Mouse (Mus musculus): Measurements from ENCODE around the gene 4430402I18Rik. TPM values are rescaled to one million over a fixed set of nuclear protein-coding genes. Genes with fewer than 3 reads are reported as not detected.

4430402I18Rik gene
- polyA plus RNA-seq, 1 experiment: 1.5 TPM

- Histone ChIP-seq H3K36me3 (ENCODE audit: control insufficient read depth, insufficient read depth, low read length) (no peaks in the 10 kb centered on the region), H3K4me1 (replicated peaks; ENCODE audit: control insufficient read depth, insufficient read depth, low read length) (no peaks in the 10 kb centered on the region), H3K4me3 (ENCODE audit: control insufficient read depth, insufficient read depth, low read length) (no peak overlapping the region), H3K27me3 (ENCODE audit: control insufficient read depth, insufficient read depth, low read length) (no peaks in the 10 kb centered on the region), H3K27ac (ENCODE audit: control insufficient read depth, insufficient read depth, low read length) (no peak overlapping the region)
- TF ChIP-seq POLR2A (IDR thresholded peaks at IDR 0.05; ENCODE audit: control insufficient read depth, extremely low read depth, insufficient read depth, low read length, poor library complexity): no peak
- no peak for DNase-seq
- 95% methylated on average over 3 of the region's 3 CpGs for WGBS
Measured at GRCm38 (mm10) chr19:28934897-28935296, 32.7 kb downstream of the 4430402I18Rik start.

GRCm38 (mm10) chr19:28929034-28929433 is 38.6 kb downstream of the 4430402I18Rik start:
- DNase-seq: no peak
- no peaks in the 10 kb centered on the region for H3K4me1 ChIP-seq (replicated peaks; ENCODE audit: control insufficient read depth, insufficient read depth, low read length)

GRCm38 (mm10) chr19:28927396-28927795 is 40.2 kb downstream of the 4430402I18Rik start:
- no peaks in the 10 kb centered on the region for H3K27me3 ChIP-seq (ENCODE audit: control insufficient read depth, insufficient read depth, low read length)
- TF ChIP-seq POLR2A (IDR thresholded peaks at IDR 0.05; ENCODE audit: control insufficient read depth, extremely low read depth, insufficient read depth, low read length, poor library complexity) (no peak), CTCF (IDR thresholded peaks at IDR 0.05; ENCODE audit: borderline replicate concordance, control insufficient read depth, extremely low read depth, insufficient read depth, low read length, poor library complexity) (no peak)
- 69% methylated on average over 4 of the region's 4 CpGs for WGBS
- no peak overlapping the region for H3K4me3 ChIP-seq (ENCODE audit: control insufficient read depth, insufficient read depth, low read length)
- no peaks in the 10 kb centered on the region for H3K36me3 ChIP-seq (ENCODE audit: control insufficient read depth, insufficient read depth, low read length)
- H3K27ac ChIP-seq (ENCODE audit: control insufficient read depth, insufficient read depth, low read length): no peak overlapping the region
- DNase-seq: no peak
- H3K4me1 ChIP-seq (replicated peaks; ENCODE audit: control insufficient read depth, insufficient read depth, low read length): no peaks in the 10 kb centered on the region

More at GRCm38 (mm10) chr19:28929034-28929433, 38.6 kb downstream of the 4430402I18Rik start:
- H3K27ac ChIP-seq (ENCODE audit: control insufficient read depth, insufficient read depth, low read length): no peak overlapping the region
- H3K4me3 ChIP-seq (ENCODE audit: control insufficient read depth, insufficient read depth, low read length): no peak overlapping the region
- no peaks in the 10 kb centered on the region for H3K27me3 ChIP-seq (ENCODE audit: control insufficient read depth, insufficient read depth, low read length)
- TF ChIP-seq POLR2A (IDR thresholded peaks at IDR 0.05; ENCODE audit: control insufficient read depth, extremely low read depth, insufficient read depth, low read length, poor library complexity): no peak
- TF ChIP-seq CTCF (IDR thresholded peaks at IDR 0.05; ENCODE audit: borderline replicate concordance, control insufficient read depth, extremely low read depth, insufficient read depth, low read length, poor library complexity): no peak
- H3K36me3 ChIP-seq (ENCODE audit: control insufficient read depth, insufficient read depth, low read length): no peaks in the 10 kb centered on the region

- no peak for DNase-seq
- Histone ChIP-seq H3K4me3 (ENCODE audit: control insufficient read depth, insufficient read depth, low read length) (no peak overlapping the region), H3K36me3 (ENCODE audit: control insufficient read depth, insufficient read depth, low read length) (no peaks in the 10 kb centered on the region), H3K4me1 (replicated peaks; ENCODE audit: control insufficient read depth, insufficient read depth, low read length) (no peaks in the 10 kb centered on the region), H3K27ac (ENCODE audit: control insufficient read depth, insufficient read depth, low read length) (no peak overlapping the region), H3K27me3 (ENCODE audit: control insufficient read depth, insufficient read depth, low read length) (no peaks in the 10 kb centered on the region)
- TF ChIP-seq POLR2A (IDR thresholded peaks at IDR 0.05; ENCODE audit: control insufficient read depth, extremely low read depth, insufficient read depth, low read length, poor library complexity) (no peak), CTCF (IDR thresholded peaks at IDR 0.05; ENCODE audit: borderline replicate concordance, control insufficient read depth, extremely low read depth, insufficient read depth, low read length, poor library complexity) (no peak)
- WGBS: 93% methylated on average over 5 of the region's 5 CpGs
Measured at GRCm38 (mm10) chr19:28926366-28926765, 41.2 kb downstream of the 4430402I18Rik start.

DNA sequence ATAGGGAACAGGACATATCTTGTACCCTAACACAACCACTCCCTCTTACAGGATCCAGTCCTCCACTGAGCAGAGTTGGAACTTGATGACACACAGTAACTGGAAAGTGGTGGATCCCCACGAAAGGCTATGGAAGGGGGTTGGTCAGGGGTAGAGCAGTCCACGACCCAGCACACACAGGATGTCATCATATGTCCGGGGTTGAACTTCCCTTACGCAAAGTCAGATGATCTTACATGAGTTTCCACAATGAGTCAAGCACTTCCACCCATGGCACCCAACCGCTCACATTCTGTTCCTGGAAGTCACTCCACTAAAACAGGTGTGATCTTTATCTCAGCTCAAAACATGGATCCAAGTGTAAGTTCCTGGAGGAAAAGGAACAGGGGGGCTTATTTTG is 49.8 kb downstream of the 4430402I18Rik start:
- WGBS: 76% methylated on average over 5 of the region's 5 CpGs
- Histone ChIP-seq H3K27me3 (ENCODE audit: control insufficient read depth, insufficient read depth, low read length) (no peaks in the 10 kb centered on the region), H3K4me3 (ENCODE audit: control insufficient read depth, insufficient read depth, low read length) (no peak overlapping the region), H3K27ac (ENCODE audit: control insufficient read depth, insufficient read depth, low read length) (no peak overlapping the region), H3K36me3 (ENCODE audit: control insufficient read depth, insufficient read depth, low read length) (no peaks in the 10 kb centered on the region), H3K4me1 (replicated peaks; ENCODE audit: control insufficient read depth, insufficient read depth, low read length) (peaks cover under 1% of the 10 kb centered on the region; the same call in 1 of the 2 replicates)
- no peak for DNase-seq
- TF ChIP-seq POLR2A (IDR thresholded peaks at IDR 0.05; ENCODE audit: control insufficient read depth, extremely low read depth, insufficient read depth, low read length, poor library complexity) (no peak), CTCF (IDR thresholded peaks at IDR 0.05; ENCODE audit: borderline replicate concordance, control insufficient read depth, extremely low read depth, insufficient read depth, low read length, poor library complexity) (no peak)

DNA sequence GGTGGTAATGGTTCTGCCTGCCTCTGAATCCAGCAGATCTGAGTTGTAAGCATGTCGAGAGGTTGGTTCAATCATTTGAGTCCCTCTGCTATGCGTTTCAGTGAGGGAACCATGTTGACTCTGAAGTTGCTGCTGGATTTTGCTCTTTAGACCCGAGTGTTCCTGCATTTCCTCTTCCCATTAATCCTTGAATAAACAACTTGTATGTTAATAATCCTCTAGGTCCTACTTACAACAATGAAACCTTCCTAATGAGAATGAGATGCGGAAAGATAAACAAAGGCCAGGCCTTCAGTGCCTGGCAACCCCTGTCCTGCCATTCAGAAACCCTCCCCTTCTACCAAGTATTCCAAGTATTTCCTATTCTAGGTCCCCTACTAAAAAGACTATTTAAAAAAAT is 51.1 kb downstream of the 4430402I18Rik start:
- peaks cover 6% of the 10 kb centered on the region for H3K4me1 ChIP-seq (replicated peaks; ENCODE audit: control insufficient read depth, insufficient read depth, low read length)
- no peaks in the 10 kb centered on the region for H3K36me3 ChIP-seq (ENCODE audit: control insufficient read depth, insufficient read depth, low read length)
- H3K4me3 ChIP-seq (ENCODE audit: control insufficient read depth, insufficient read depth, low read length): no peak overlapping the region
- no peaks in the 10 kb centered on the region for H3K27me3 ChIP-seq (ENCODE audit: control insufficient read depth, insufficient read depth, low read length)
- no peak overlapping the region for H3K27ac ChIP-seq (ENCODE audit: control insufficient read depth, insufficient read depth, low read length)
- TF ChIP-seq POLR2A (IDR thresholded peaks at IDR 0.05; ENCODE audit: control insufficient read depth, extremely low read depth, insufficient read depth, low read length, poor library complexity): no peak
- no peak for TF ChIP-seq CTCF (IDR thresholded peaks at IDR 0.05; ENCODE audit: borderline replicate concordance, control insufficient read depth, extremely low read depth, insufficient read depth, low read length, poor library complexity)
- 92% methylated on average over 4 of the region's 4 CpGs for WGBS
- DNase-seq: no peak

DNA sequence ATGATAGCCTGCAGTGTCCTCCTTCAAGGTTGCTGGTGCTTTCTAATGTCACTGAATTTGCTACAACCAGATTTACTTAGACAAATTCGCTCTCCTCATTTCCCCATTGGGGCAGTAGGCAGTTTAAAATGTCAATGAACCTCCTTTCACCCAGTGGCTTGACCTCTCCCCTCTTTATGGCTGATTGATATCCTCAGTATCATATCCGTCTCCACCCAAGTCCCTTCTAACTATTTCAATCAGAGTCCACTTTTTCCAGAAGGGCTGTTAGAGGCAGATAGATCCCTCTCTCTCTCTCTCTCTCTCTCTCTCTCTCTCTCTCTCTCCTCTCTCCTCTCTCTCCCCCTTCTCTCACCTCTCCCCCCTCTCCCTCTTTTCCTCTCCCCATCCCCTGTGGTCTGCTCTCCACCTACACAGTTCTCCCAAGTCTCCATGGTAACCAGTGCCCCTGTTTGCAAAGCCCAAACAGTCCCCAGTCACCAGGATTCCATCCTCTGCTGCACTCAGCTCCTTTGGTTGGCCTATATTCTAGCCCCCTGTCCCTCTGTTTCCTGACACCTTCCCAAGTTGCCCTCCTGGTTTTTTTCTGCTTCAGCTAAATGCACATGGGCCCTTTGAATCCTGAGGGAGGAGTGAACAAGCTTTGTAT is 51.9 kb downstream of the 4430402I18Rik start:
- Histone ChIP-seq H3K27ac (ENCODE audit: control insufficient read depth, insufficient read depth, low read length) (no peak overlapping the region), H3K27me3 (ENCODE audit: control insufficient read depth, insufficient read depth, low read length) (no peaks in the 10 kb centered on the region), H3K4me1 (replicated peaks; ENCODE audit: control insufficient read depth, insufficient read depth, low read length) (peaks cover 8% of the 10 kb centered on the region), H3K4me3 (ENCODE audit: control insufficient read depth, insufficient read depth, low read length) (no peak overlapping the region), H3K36me3 (ENCODE audit: control insufficient read depth, insufficient read depth, low read length) (no peaks in the 10 kb centered on the region)
- DNase-seq: no peak
- 88% methylated on average over 2 of the region's 2 CpGs for WGBS
- TF ChIP-seq CTCF (IDR thresholded peaks at IDR 0.05; ENCODE audit: borderline replicate concordance, control insufficient read depth, extremely low read depth, insufficient read depth, low read length, poor library complexity) (no peak), POLR2A (IDR thresholded peaks at IDR 0.05; ENCODE audit: control insufficient read depth, extremely low read depth, insufficient read depth, low read length, poor library complexity) (no peak)

All from thymus, adult 2 months (tissue).